Mouse (Mus musculus) myocyte (in vitro differentiated cells): ENCODE measurements around the gene Iqcb1.

Source experiments
- E2F4 ChIP-seq: IDR thresholded peaks from one replicate; pipeline ENCODE4 v1.6.1; 2011; ENCODE audit warnings: mild to moderate bottlenecking, control low read depth, moderate library complexity; ENCODE audit not compliant: insufficient read depth
- POLR2A ChIP-seq: IDR thresholded peaks from one replicate; pipeline ENCODE4 v1.6.1; 2011; ENCODE audit warnings: low read depth, mild to moderate bottlenecking, control low read depth, moderate library complexity; ENCODE audit not compliant: insufficient read length

GRCm38 (mm10) chr16:36808616-36809015 is 19.6 kb upstream of the Iqcb1 start:
- TF ChIP-seq E2F4 (no peak), POLR2A (no peak)
